Comparison of ENCODE assay signal across 16 mouse cellular contexts in the genomic region with DNA sequence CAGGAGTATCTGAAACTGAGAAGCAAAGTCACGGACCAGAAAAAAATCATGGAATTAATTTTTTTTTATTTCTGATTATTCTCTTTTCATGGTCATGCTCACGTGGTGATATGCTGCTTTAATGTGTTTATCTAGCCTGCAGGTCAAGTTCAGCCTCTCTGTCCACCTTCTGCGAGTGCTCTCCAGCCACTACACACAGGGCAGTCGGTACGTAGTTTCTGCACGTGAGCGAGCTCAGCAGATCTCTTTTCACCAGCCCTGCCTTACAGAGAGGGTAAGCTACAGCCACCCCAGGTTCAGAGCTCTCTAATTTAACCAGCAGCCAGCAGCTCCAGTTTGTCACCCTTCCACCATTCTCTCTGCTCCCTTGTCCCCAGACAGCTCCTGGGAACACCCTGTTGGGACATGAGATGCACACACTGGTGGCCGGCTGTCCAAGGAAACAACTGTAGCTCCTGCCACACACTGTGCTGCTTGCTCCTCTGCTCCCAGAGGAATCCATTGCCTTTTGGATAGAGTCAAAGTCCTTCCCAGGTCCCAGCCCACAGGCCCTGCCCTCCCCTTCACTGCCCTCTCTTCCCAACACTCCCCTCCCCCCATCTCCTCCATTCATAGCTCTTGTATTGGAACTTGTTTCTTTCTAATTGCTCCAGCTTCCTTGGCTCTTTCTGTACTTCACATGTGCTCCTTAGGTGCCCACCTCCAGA.
DNase-seq lines count a peak whose midpoint lies in the region; ATAC-seq lines count a peak whose summit lies in the region.
"Had no signal": no experiment of that assay in that cellular context is flagged by ENCODE, and none has a peak within 500 bp of the region (broad histone marks: within the 10 kb centered on the region; RNA-seq: fewer than 3 reads in every experiment).

No protein-coding gene starts in this region.

- H3K4me1 ChIP-seq in midbrain, embryonic 10.5 days, result peaks cover 29% of the 10 kb centered on the region
- no peaks in the 10 kb centered on the region for H3K4me1 ChIP-seq in midbrain, embryonic 15.5 days
- H3K4me1 ChIP-seq in kidney, embryonic 14.5 days (ENCODE audit: control insufficient read depth, insufficient read depth, low read length), result peaks cover 4% of the 10 kb centered on the region; the same call in 1 of the 2 replicates

- 58% methylated on average over 8 of the region's 8 CpGs for WGBS in midbrain, embryonic 10.5 days
- 64% methylated on average over 8 of the region's 8 CpGs for WGBS in midbrain, embryonic 15.5 days
- 34% methylated on average over 8 of the region's 8 CpGs for WGBS in kidney, embryonic 14.5 days

- H3K9ac ChIP-seq in midbrain, embryonic 15.5 days, result no peak overlapping the region
- no peak overlapping the region for H3K9ac ChIP-seq in kidney, embryonic 14.5 days (ENCODE audit: low read depth, low read length)
- H3K9ac ChIP-seq: hindbrain, embryonic 15.5 days; lung, embryonic 14.5 days had no signal

- no peak overlapping the region for H3K4me3 ChIP-seq in midbrain, embryonic 10.5 days
- no peak overlapping the region for H3K4me3 ChIP-seq in midbrain, embryonic 15.5 days
- no peak overlapping the region for H3K4me3 ChIP-seq in kidney, embryonic 14.5 days (ENCODE audit: low read length)
- H3K4me3 ChIP-seq: hindbrain, embryonic 15.5 days had no signal

- intact Hi-C loops in heart, postnatal 36 days (cut with DNase I), result no loop called here

- ATAC-seq in midbrain, embryonic 15.5 days (replicated peaks), result no peak
- ATAC-seq in kidney, embryonic 14.5 days (ENCODE audit: low FRiP score, low TSS enrichment), result 0 out of 2 replicates have a peak, but pooled peaks have one; percentile 52
- ATAC-seq: forebrain, embryonic 16.5 days had no signal

- no peak overlapping the region for H3K4me2 ChIP-seq in midbrain, embryonic 15.5 days
- no peak overlapping the region for H3K4me2 ChIP-seq in kidney, embryonic 14.5 days (replicated peaks; ENCODE audit: low read depth, low read length)
- H3K4me2 ChIP-seq: hindbrain, embryonic 15.5 days; lung, embryonic 14.5 days had no signal

- H3K36me3 ChIP-seq in midbrain, embryonic 10.5 days, result no peaks in the 10 kb centered on the region
- H3K36me3 ChIP-seq in midbrain, embryonic 15.5 days (replicated peaks), result no peaks in the 10 kb centered on the region
- no peaks in the 10 kb centered on the region for H3K36me3 ChIP-seq in kidney, embryonic 14.5 days (ENCODE audit: control insufficient read depth, insufficient read depth, low read length)
- H3K36me3 ChIP-seq: hindbrain, embryonic 15.5 days had no signal

- no peaks in the 10 kb centered on the region for H3K9me3 ChIP-seq in midbrain, embryonic 10.5 days (replicated peaks)
- H3K9me3 ChIP-seq in midbrain, embryonic 15.5 days, result no peaks in the 10 kb centered on the region
- H3K9me3 ChIP-seq in kidney, embryonic 14.5 days (ENCODE audit: control insufficient read depth, low read length), result no peaks in the 10 kb centered on the region
- H3K9me3 ChIP-seq: hindbrain, embryonic 15.5 days had no signal

- peaks cover 26% of the 10 kb centered on the region for H3K27me3 ChIP-seq in midbrain, embryonic 10.5 days (ENCODE audit: low read depth, poor library complexity, severe bottlenecking)
- no peaks in the 10 kb centered on the region for H3K27me3 ChIP-seq in midbrain, embryonic 15.5 days (replicated peaks)
- H3K27me3 ChIP-seq in kidney, embryonic 14.5 days (ENCODE audit: control insufficient read depth, insufficient read depth, low read length), result no peaks in the 10 kb centered on the region
- H3K27me3 ChIP-seq: hindbrain, embryonic 15.5 days had no signal

- DNase-seq in midbrain, embryonic 10.5 days (ENCODE audit: low spot score), result no peak
- DNase-seq in kidney, postnatal 4 days, result peak; percentile 22 to 38
- DNase-seq in yolk sac, embryonic 10.5 days (ENCODE audit: low spot score), result peak; percentile 27
- DNase-seq in cerebellum, adult 18-20 months, result no peak
- DNase-seq in heart, postnatal 36 days, result no peak
- DNase-seq: adrenal gland, postnatal 25 days; cerebellum, postnatal 14 days; gastrocnemius, postnatal 10 days; layer of hippocampus, adult 9-11 months; lung, embryonic 14.5 days; right cerebral cortex, postnatal 14 days; thymus, adult 18-20 months had no signal

- peak overlapping the region; percentile 63 for H3K27ac ChIP-seq in midbrain, embryonic 10.5 days (replicated peaks)
- H3K27ac ChIP-seq in midbrain, embryonic 15.5 days, result no peak overlapping the region
- H3K27ac ChIP-seq in kidney, embryonic 14.5 days (ENCODE audit: low read depth, low read length), result no peak overlapping the region
- H3K27ac ChIP-seq: hindbrain, embryonic 15.5 days had no signal

Comparison
In these comparisons a context has a peak if more than half of its experiments do, and no peak if none do; other contexts are left out.
1. DNase-seq: peak in kidney, postnatal 4 days (2 of 2) and yolk sac, embryonic 10.5 days (single experiment); none in midbrain, embryonic 10.5 days (single experiment), cerebellum, adult 18-20 months (0 of 2) and heart, postnatal 36 days (0 of 2).